Mouse (Mus musculus): Measurements from ENCODE around the gene Man1a. TPM values are rescaled to one million over a fixed set of nuclear protein-coding genes. Genes with fewer than 3 reads are reported as not detected.

The Man1a gene
- polyA plus RNA-seq, 1 experiment from 2014 or later, result 9.9 TPM

GRCm38 (mm10) chr10:53881310-53881709, 195.1 kb downstream of the Man1a start:
- ATAC-seq (ENCODE audit: insufficient read depth, low FRiP score), result no peak
- Histone ChIP-seq H3K4me3 (replicated peaks; ENCODE audit: low read length) (no peak overlapping the region), H3K9me3 (replicated peaks; ENCODE audit: control insufficient read depth, low read length) (no peaks in the 10 kb centered on the region)

GRCm38 (mm10) chr10:53875896-53876295, 200.5 kb downstream of the Man1a start:
- ATAC-seq (ENCODE audit: insufficient read depth, low FRiP score), result no peak
- H3K27me3 ChIP-seq (ENCODE audit: control insufficient read depth, insufficient read depth, low read length), result no peaks in the 10 kb centered on the region
- H3K4me1 ChIP-seq (ENCODE audit: control insufficient read depth, insufficient read depth, low read length), result no peaks in the 10 kb centered on the region
- 75% methylated on average over 4 of the region's 4 CpGs for WGBS
- no peak overlapping the region for H3K9ac ChIP-seq (ENCODE audit: low read length)
- no peak overlapping the region for H3K4me2 ChIP-seq (ENCODE audit: low read depth, low read length)
- H3K27ac ChIP-seq (ENCODE audit: low read length), result no peak overlapping the region
- H3K4me3 ChIP-seq (replicated peaks; ENCODE audit: low read length), result no peak overlapping the region
- H3K36me3 ChIP-seq (ENCODE audit: control insufficient read depth, insufficient read depth, low read length), result no peaks in the 10 kb centered on the region
- no peaks in the 10 kb centered on the region for H3K9me3 ChIP-seq (replicated peaks; ENCODE audit: control insufficient read depth, low read length)

More at GRCm38 (mm10) chr10:53881310-53881709, 195.1 kb downstream of the Man1a start:
- H3K27ac ChIP-seq (ENCODE audit: low read length), result no peak overlapping the region
- H3K4me2 ChIP-seq (ENCODE audit: low read depth, low read length), result no peak overlapping the region
- no peaks in the 10 kb centered on the region for H3K36me3 ChIP-seq (ENCODE audit: control insufficient read depth, insufficient read depth, low read length)
- H3K9ac ChIP-seq (ENCODE audit: low read length), result no peak overlapping the region
- no peaks in the 10 kb centered on the region for H3K27me3 ChIP-seq (ENCODE audit: control insufficient read depth, insufficient read depth, low read length)
- H3K4me1 ChIP-seq (ENCODE audit: control insufficient read depth, insufficient read depth, low read length), result no peaks in the 10 kb centered on the region

GRCm38 (mm10) chr10:53874191-53874590, 202.2 kb downstream of the Man1a start:
- no peak overlapping the region for H3K4me3 ChIP-seq (replicated peaks; ENCODE audit: low read length)
- H3K27me3 ChIP-seq (ENCODE audit: control insufficient read depth, insufficient read depth, low read length), result no peaks in the 10 kb centered on the region
- 79% methylated on average over 3 of the region's 3 CpGs for WGBS
- no peaks in the 10 kb centered on the region for H3K4me1 ChIP-seq (ENCODE audit: control insufficient read depth, insufficient read depth, low read length)
- H3K4me2 ChIP-seq (ENCODE audit: low read depth, low read length), result no peak overlapping the region
- no peaks in the 10 kb centered on the region for H3K9me3 ChIP-seq (replicated peaks; ENCODE audit: control insufficient read depth, low read length)
- no peak overlapping the region for H3K27ac ChIP-seq (ENCODE audit: low read length)
- H3K9ac ChIP-seq (ENCODE audit: low read length), result no peak overlapping the region
- no peak for ATAC-seq (ENCODE audit: insufficient read depth, low FRiP score)
- H3K36me3 ChIP-seq (ENCODE audit: control insufficient read depth, insufficient read depth, low read length), result no peaks in the 10 kb centered on the region

- Histone ChIP-seq H3K4me3 (replicated peaks; ENCODE audit: low read length) (no peak overlapping the region), H3K36me3 (ENCODE audit: control insufficient read depth, insufficient read depth, low read length) (no peaks in the 10 kb centered on the region), H3K4me2 (ENCODE audit: low read depth, low read length) (no peak overlapping the region), H3K9ac (ENCODE audit: low read length) (no peak overlapping the region), H3K9me3 (replicated peaks; ENCODE audit: control insufficient read depth, low read length) (no peaks in the 10 kb centered on the region), H3K4me1 (ENCODE audit: control insufficient read depth, insufficient read depth, low read length) (no peaks in the 10 kb centered on the region), H3K27ac (ENCODE audit: low read length) (no peak overlapping the region), H3K27me3 (ENCODE audit: control insufficient read depth, insufficient read depth, low read length) (no peaks in the 10 kb centered on the region)
- peak; percentile 71; the same call in 1 of the 2 replicates for ATAC-seq (ENCODE audit: insufficient read depth, low FRiP score)
- 35% methylated on average over 7 of the region's 7 CpGs for WGBS
Observed at GRCm38 (mm10) chr10:53863486-53864357, 212.7 kb downstream of the Man1a start.

GRCm38 (mm10) chr10:53859879-53860278, 216.5 kb downstream of the Man1a start:
- no peaks in the 10 kb centered on the region for H3K27me3 ChIP-seq (ENCODE audit: control insufficient read depth, insufficient read depth, low read length)
- no peak overlapping the region for H3K27ac ChIP-seq (ENCODE audit: low read length)
- WGBS, result 72% methylated on average over 1 of the region's 1 CpGs
- no peak overlapping the region for H3K4me2 ChIP-seq (ENCODE audit: low read depth, low read length)
- H3K4me3 ChIP-seq (replicated peaks; ENCODE audit: low read length), result no peak overlapping the region
- H3K9ac ChIP-seq (ENCODE audit: low read length), result no peak overlapping the region
- H3K36me3 ChIP-seq (ENCODE audit: control insufficient read depth, insufficient read depth, low read length), result no peaks in the 10 kb centered on the region
- H3K4me1 ChIP-seq (ENCODE audit: control insufficient read depth, insufficient read depth, low read length), result no peaks in the 10 kb centered on the region
- H3K9me3 ChIP-seq (replicated peaks; ENCODE audit: control insufficient read depth, low read length), result no peaks in the 10 kb centered on the region
- ATAC-seq (ENCODE audit: insufficient read depth, low FRiP score), result no peak

GRCm38 (mm10) chr10:53859224-53859623, 217.2 kb downstream of the Man1a start:
- 83% methylated on average over 3 of the region's 3 CpGs for WGBS
- Histone ChIP-seq H3K9ac (ENCODE audit: low read length) (no peak overlapping the region), H3K27me3 (ENCODE audit: control insufficient read depth, insufficient read depth, low read length) (no peaks in the 10 kb centered on the region), H3K4me1 (ENCODE audit: control insufficient read depth, insufficient read depth, low read length) (no peaks in the 10 kb centered on the region), H3K36me3 (ENCODE audit: control insufficient read depth, insufficient read depth, low read length) (no peaks in the 10 kb centered on the region), H3K4me2 (ENCODE audit: low read depth, low read length) (no peak overlapping the region), H3K4me3 (replicated peaks; ENCODE audit: low read length) (no peak overlapping the region), H3K9me3 (replicated peaks; ENCODE audit: control insufficient read depth, low read length) (no peaks in the 10 kb centered on the region), H3K27ac (ENCODE audit: low read length) (no peak overlapping the region)
- ATAC-seq (ENCODE audit: insufficient read depth, low FRiP score), result no peak
